Mouse (Mus musculus): ENCODE data around the gene Kifc3. TPM values are rescaled to one million over a fixed set of nuclear protein-coding genes. Genes with fewer than 3 reads are reported as not detected.

Gene Kifc3
- polyA plus RNA-seq, 1 experiment from 2014 or later = 7.3 TPM

GRCm38 (mm10) chr8:95135242-95135641, 67.4 kb downstream of the Kifc3 start:
- H3K9me3 ChIP-seq (ENCODE audit: control insufficient read depth, low read length) = no peaks in the 10 kb centered on the region
- H3K36me3 ChIP-seq (ENCODE audit: control insufficient read depth, insufficient read depth, low read length) = no peaks in the 10 kb centered on the region
- ATAC-seq (ENCODE audit: insufficient number of reproducible peaks, low FRiP score, low TSS enrichment, low read depth) = no peak
- H3K27ac ChIP-seq (replicated peaks; ENCODE audit: low read depth, low read length) = no peak overlapping the region
- H3K4me2 ChIP-seq (ENCODE audit: low read depth, severe bottlenecking) = no peak overlapping the region
- H3K4me1 ChIP-seq (ENCODE audit: control insufficient read depth, insufficient read depth, low read length) = peaks cover 2% of the 10 kb centered on the region; the same call in 1 of the 2 replicates
- H3K4me3 ChIP-seq (ENCODE audit: low read depth, low read length) = no peak overlapping the region
- WGBS = 47% methylated on average over 3 of the region's 3 CpGs
- peaks cover 13% of the 10 kb centered on the region for H3K27me3 ChIP-seq (ENCODE audit: control insufficient read depth, insufficient read depth, low read length)
- no peak overlapping the region for H3K9ac ChIP-seq (ENCODE audit: low read length)
- DNase-seq (ENCODE audit: low spot score) = no peak

GRCm38 (mm10) chr8:95134186-95134585, 68.4 kb downstream of the Kifc3 start:
- no peak overlapping the region for H3K27ac ChIP-seq (replicated peaks; ENCODE audit: low read depth, low read length)
- H3K4me3 ChIP-seq (ENCODE audit: low read depth, low read length) = no peak overlapping the region
- ATAC-seq (ENCODE audit: insufficient number of reproducible peaks, low FRiP score, low TSS enrichment, low read depth) (no peak), DNase-seq (ENCODE audit: low spot score) (no peak)
- peaks cover 2% of the 10 kb centered on the region; the same call in 1 of the 2 replicates for H3K4me1 ChIP-seq (ENCODE audit: control insufficient read depth, insufficient read depth, low read length)
- H3K9ac ChIP-seq (ENCODE audit: low read length) = no peak overlapping the region
- no peaks in the 10 kb centered on the region for H3K36me3 ChIP-seq (ENCODE audit: control insufficient read depth, insufficient read depth, low read length)
- H3K9me3 ChIP-seq (ENCODE audit: control insufficient read depth, low read length) = no peaks in the 10 kb centered on the region
- 88% methylated on average over 2 of the region's 2 CpGs for WGBS
- H3K4me2 ChIP-seq (ENCODE audit: low read depth, severe bottlenecking) = no peak overlapping the region
- H3K27me3 ChIP-seq (ENCODE audit: control insufficient read depth, insufficient read depth, low read length) = peaks cover 13% of the 10 kb centered on the region

GRCm38 (mm10) chr8:95131983-95132382, 70.6 kb downstream of the Kifc3 start:
- Histone ChIP-seq H3K9me3 (ENCODE audit: control insufficient read depth, low read length) (no peaks in the 10 kb centered on the region), H3K4me1 (ENCODE audit: control insufficient read depth, insufficient read depth, low read length) (no peaks in the 10 kb centered on the region), H3K4me3 (ENCODE audit: low read depth, low read length) (no peak overlapping the region), H3K36me3 (ENCODE audit: control insufficient read depth, insufficient read depth, low read length) (no peaks in the 10 kb centered on the region; the same call in 1 of the 2 replicates), H3K4me2 (ENCODE audit: low read depth, severe bottlenecking) (no peak overlapping the region), H3K27me3 (ENCODE audit: control insufficient read depth, insufficient read depth, low read length) (peaks cover 6% of the 10 kb centered on the region), H3K27ac (replicated peaks; ENCODE audit: low read depth, low read length) (no peak overlapping the region), H3K9ac (ENCODE audit: low read length) (no peak overlapping the region)
- whole genome bisulfite sequencing = 84% methylated on average over 5 of the region's 5 CpGs
- ATAC-seq (ENCODE audit: insufficient number of reproducible peaks, low FRiP score, low TSS enrichment, low read depth) = no peak
- no peak for DNase-seq (ENCODE audit: low spot score)

- H3K27me3 ChIP-seq (ENCODE audit: control insufficient read depth, insufficient read depth, low read length) = no peaks in the 10 kb centered on the region
- no peaks in the 10 kb centered on the region for H3K4me1 ChIP-seq (ENCODE audit: control insufficient read depth, insufficient read depth, low read length)
- H3K4me2 ChIP-seq (ENCODE audit: low read depth, severe bottlenecking) = no peak overlapping the region
- ATAC-seq (ENCODE audit: insufficient number of reproducible peaks, low FRiP score, low TSS enrichment, low read depth) (no peak), DNase-seq (ENCODE audit: low spot score) (no peak)
- H3K36me3 ChIP-seq (ENCODE audit: control insufficient read depth, insufficient read depth, low read length) = no peaks in the 10 kb centered on the region; the same call in 1 of the 2 replicates
- no peaks in the 10 kb centered on the region for H3K9me3 ChIP-seq (ENCODE audit: control insufficient read depth, low read length)
- 61% methylated on average over 15 of the region's 15 CpGs for WGBS
- no peak overlapping the region for H3K27ac ChIP-seq (replicated peaks; ENCODE audit: low read depth, low read length)
- no peak overlapping the region for H3K4me3 ChIP-seq (ENCODE audit: low read depth, low read length)
- H3K9ac ChIP-seq (ENCODE audit: low read length) = no peak overlapping the region
Measured at GRCm38 (mm10) chr8:95130966-95131537, 71.6 kb downstream of the Kifc3 start.

GRCm38 (mm10) chr8:95128750-95129260, 73.8 kb downstream of the Kifc3 start:
- Histone ChIP-seq H3K9me3 (ENCODE audit: control insufficient read depth, low read length) (no peaks in the 10 kb centered on the region), H3K4me1 (ENCODE audit: control insufficient read depth, insufficient read depth, low read length) (no peaks in the 10 kb centered on the region), H3K9ac (ENCODE audit: low read length) (no peak overlapping the region), H3K36me3 (ENCODE audit: control insufficient read depth, insufficient read depth, low read length) (no peaks in the 10 kb centered on the region; the same call in 1 of the 2 replicates), H3K4me2 (ENCODE audit: low read depth, severe bottlenecking) (no peak overlapping the region), H3K4me3 (ENCODE audit: low read depth, low read length) (no peak overlapping the region), H3K27me3 (ENCODE audit: control insufficient read depth, insufficient read depth, low read length) (no peaks in the 10 kb centered on the region), H3K27ac (replicated peaks; ENCODE audit: low read depth, low read length) (no peak overlapping the region)
- ATAC-seq (ENCODE audit: insufficient number of reproducible peaks, low FRiP score, low TSS enrichment, low read depth) = no peak
- 91% methylated on average over 11 of the region's 11 CpGs for WGBS
- no peak for DNase-seq (ENCODE audit: low spot score)

- Histone ChIP-seq H3K36me3 (ENCODE audit: control insufficient read depth, insufficient read depth, low read length) (no peaks in the 10 kb centered on the region; the same call in 1 of the 2 replicates), H3K9me3 (ENCODE audit: control insufficient read depth, low read length) (no peaks in the 10 kb centered on the region), H3K4me3 (ENCODE audit: low read depth, low read length) (no peak overlapping the region), H3K4me1 (ENCODE audit: control insufficient read depth, insufficient read depth, low read length) (no peaks in the 10 kb centered on the region), H3K9ac (ENCODE audit: low read length) (no peak overlapping the region), H3K27me3 (ENCODE audit: control insufficient read depth, insufficient read depth, low read length) (no peaks in the 10 kb centered on the region), H3K27ac (replicated peaks; ENCODE audit: low read depth, low read length) (no peak overlapping the region), H3K4me2 (ENCODE audit: low read depth, severe bottlenecking) (no peak overlapping the region)
- 81% methylated on average over 9 of the region's 9 CpGs for WGBS
- ATAC-seq (ENCODE audit: insufficient number of reproducible peaks, low FRiP score, low TSS enrichment, low read depth) = no peak
- DNase-seq (ENCODE audit: low spot score) = no peak
Measured at GRCm38 (mm10) chr8:95127658-95128057, 75.0 kb downstream of the Kifc3 start.

- WGBS = 88% methylated on average over 11 of the region's 11 CpGs
- Histone ChIP-seq H3K4me1 (ENCODE audit: control insufficient read depth, insufficient read depth, low read length) (no peaks in the 10 kb centered on the region), H3K27me3 (ENCODE audit: control insufficient read depth, insufficient read depth, low read length) (no peaks in the 10 kb centered on the region), H3K4me3 (ENCODE audit: low read depth, low read length) (no peak overlapping the region), H3K9me3 (ENCODE audit: control insufficient read depth, low read length) (no peaks in the 10 kb centered on the region), H3K9ac (ENCODE audit: low read length) (no peak overlapping the region), H3K4me2 (ENCODE audit: low read depth, severe bottlenecking) (no peak overlapping the region), H3K27ac (replicated peaks; ENCODE audit: low read depth, low read length) (no peak overlapping the region), H3K36me3 (ENCODE audit: control insufficient read depth, insufficient read depth, low read length) (no peaks in the 10 kb centered on the region; the same call in 1 of the 2 replicates)
- no peak for DNase-seq (ENCODE audit: low spot score)
- no peak for ATAC-seq (ENCODE audit: insufficient number of reproducible peaks, low FRiP score, low TSS enrichment, low read depth)
Measured at GRCm38 (mm10) chr8:95126497-95126896, 76.1 kb downstream of the Kifc3 start.

- Histone ChIP-seq H3K27ac (replicated peaks; ENCODE audit: low read depth, low read length) (no peak overlapping the region), H3K4me3 (ENCODE audit: low read depth, low read length) (no peak overlapping the region), H3K9ac (ENCODE audit: low read length) (no peak overlapping the region), H3K4me1 (ENCODE audit: control insufficient read depth, insufficient read depth, low read length) (no peaks in the 10 kb centered on the region), H3K4me2 (ENCODE audit: low read depth, severe bottlenecking) (no peak overlapping the region), H3K36me3 (ENCODE audit: control insufficient read depth, insufficient read depth, low read length) (no peaks in the 10 kb centered on the region; the same call in 1 of the 2 replicates), H3K9me3 (ENCODE audit: control insufficient read depth, low read length) (no peaks in the 10 kb centered on the region), H3K27me3 (ENCODE audit: control insufficient read depth, insufficient read depth, low read length) (no peaks in the 10 kb centered on the region)
- ATAC-seq (ENCODE audit: insufficient number of reproducible peaks, low FRiP score, low TSS enrichment, low read depth) (no peak), DNase-seq (ENCODE audit: low spot score) (no peak)
- 91% methylated on average over 5 of the region's 5 CpGs for WGBS
Measured at GRCm38 (mm10) chr8:95123455-95123854, 79.2 kb downstream of the Kifc3 start.

- Histone ChIP-seq H3K4me2 (ENCODE audit: low read depth, severe bottlenecking) (no peak overlapping the region), H3K9me3 (ENCODE audit: control insufficient read depth, low read length) (no peaks in the 10 kb centered on the region), H3K9ac (ENCODE audit: low read length) (no peak overlapping the region), H3K27me3 (ENCODE audit: control insufficient read depth, insufficient read depth, low read length) (no peaks in the 10 kb centered on the region), H3K4me3 (ENCODE audit: low read depth, low read length) (no peak overlapping the region), H3K4me1 (ENCODE audit: control insufficient read depth, insufficient read depth, low read length) (no peaks in the 10 kb centered on the region), H3K36me3 (ENCODE audit: control insufficient read depth, insufficient read depth, low read length) (no peaks in the 10 kb centered on the region), H3K27ac (replicated peaks; ENCODE audit: low read depth, low read length) (no peak overlapping the region)
- no peak for DNase-seq (ENCODE audit: low spot score)
- peak; percentile 47; the same call in 1 of the 2 replicates for ATAC-seq (ENCODE audit: insufficient number of reproducible peaks, low FRiP score, low TSS enrichment, low read depth)
- 74% methylated on average over 3 of the region's 3 CpGs for WGBS
Measured at GRCm38 (mm10) chr8:95113750-95114149, 88.9 kb downstream of the Kifc3 start.

Measured in limb, embryonic 11.5 days (tissue).